Mouse (Mus musculus): Measurements from ENCODE around the gene Spata17.
A peak's percentile ranks its signal among the peaks of the same experiment; 100 is the strongest.

Gene Spata17

GRCm38 (mm10) chr1:187004306-187004705 lies 211.0 kb downstream of the Spata17 start:
- DNase-seq (ENCODE audit: low read depth, low spot score), result no peak

- peak; percentile 88 for DNase-seq (ENCODE audit: low read depth, low spot score)
Observed at GRCm38 (mm10) chr1:187003441-187003861, 211.8 kb downstream of the Spata17 start.

GRCm38 (mm10) chr1:186997596-186998304 lies 217.5 kb downstream of the Spata17 start:
- DNase-seq (ENCODE audit: low read depth, low spot score), result no peak

All from A20 (cell line).